Mouse (Mus musculus): ENCODE results near the gene Abca5.

Abca5 gene

GRCm38 (mm10) chr11:110303411-110303810 lies 34.1 kb downstream of the Abca5 start:
- DNase-seq (ENCODE audit: low spot score in 2 of 2): no peak

GRCm38 (mm10) chr11:110297917-110298533 lies 39.5 kb downstream of the Abca5 start:
- no peak for DNase-seq (ENCODE audit: low spot score in 2 of 2)

GRCm38 (mm10) chr11:110290586-110290985 lies 46.9 kb downstream of the Abca5 start:
- no peak for DNase-seq (ENCODE audit: low spot score in 2 of 2)

- no peak for DNase-seq (ENCODE audit: low spot score in 2 of 2)
These were observed 49.1 kb downstream of the Abca5 start for GRCm38 (mm10) chr11:110288423-110288822.

- no peak for DNase-seq (ENCODE audit: low spot score in 2 of 2)
These were observed 49.8 kb downstream of the Abca5 start for GRCm38 (mm10) chr11:110287694-110288093.

- no peak for DNase-seq (ENCODE audit: low spot score in 2 of 2)
These were observed 51.2 kb downstream of the Abca5 start for GRCm38 (mm10) chr11:110286331-110286730.

- DNase-seq (ENCODE audit: low spot score in 2 of 2): no peak
These were observed 52.7 kb downstream of the Abca5 start for GRCm38 (mm10) chr11:110284849-110285248.

GRCm38 (mm10) chr11:110284185-110284787 lies 53.2 kb downstream of the Abca5 start:
- no peak for DNase-seq (ENCODE audit: low spot score in 2 of 2)

GRCm38 (mm10) chr11:110274794-110275193 lies 62.7 kb downstream of the Abca5 start:
- DNase-seq (ENCODE audit: low spot score in 2 of 2): no peak

GRCm38 (mm10) chr11:110271745-110272144 lies 65.8 kb downstream of the Abca5 start:
- DNase-seq (ENCODE audit: low spot score in 2 of 2): peak in 1 of 2 experiments; percentile 47

GRCm38 (mm10) chr11:110268244-110268844 lies 69.2 kb downstream of the Abca5 start:
- DNase-seq (ENCODE audit: low spot score in 2 of 2): peak; percentile 60 to 82

GRCm38 (mm10) chr11:110267232-110267631 lies 70.3 kb downstream of the Abca5 start:
- no peak for DNase-seq (ENCODE audit: low spot score in 2 of 2)

GRCm38 (mm10) chr11:110266757-110267156 lies 70.8 kb downstream of the Abca5 start:
- DNase-seq (ENCODE audit: low spot score in 2 of 2): no peak

GRCm38 (mm10) chr11:110261867-110262266 lies 75.6 kb downstream of the Abca5 start:
- no peak for DNase-seq (ENCODE audit: low spot score in 2 of 2)

GRCm38 (mm10) chr11:110257911-110258310 lies 79.6 kb downstream of the Abca5 start:
- no peak for DNase-seq (ENCODE audit: low spot score in 2 of 2)

- DNase-seq (ENCODE audit: low spot score in 2 of 2): no peak
These were observed 80.5 kb downstream of the Abca5 start for GRCm38 (mm10) chr11:110257061-110257460.

- DNase-seq (ENCODE audit: low spot score in 2 of 2): no peak
These were observed 85.3 kb downstream of the Abca5 start for GRCm38 (mm10) chr11:110252256-110252655.

- DNase-seq (ENCODE audit: low spot score in 2 of 2): peak; percentile 65 to 73
These were observed 86.0 kb downstream of the Abca5 start, which contains the start of gene Abca6 for GRCm38 (mm10) chr11:110251534-110251933. Gene Abca6, minus strand, starts transcription at chr11:110251776.

- DNase-seq (ENCODE audit: low spot score in 2 of 2): peak; percentile 11 to 13
These were observed 92.8 kb downstream of the Abca5 start for GRCm38 (mm10) chr11:110244730-110245129.

GRCm38 (mm10) chr11:110237466-110237865 lies 100.0 kb downstream of the Abca5 start:
- no peak for DNase-seq (ENCODE audit: low spot score in 2 of 2)

GRCm38 (mm10) chr11:110232975-110233374 lies 104.5 kb downstream of the Abca5 start:
- DNase-seq (ENCODE audit: low spot score in 2 of 2): no peak
